Mouse (Mus musculus) forebrain, embryonic 14.5 days (tissue): ENCODE data around the gene Sema4b. TPM values are rescaled to one million over a fixed set of nuclear protein-coding genes. Genes with fewer than 3 reads are reported as not detected.

Experiments used
- ATAC-seq: fragments of 200-750 bp; cut with Nextera tagmentation; 2 replicates; pipeline ENCODE4 v1.8.0; 2017; ENCODE audit warnings: mild to moderate bottlenecking, moderate library complexity
- DNase-seq: peaks from one replicate; pipeline ENCODE4 v3.0.0-alpha.2; 2015; ENCODE audit warnings: low spot score
- H3K27ac ChIP-seq: fragments of 300-500 bp; sonication (generic); 2 replicates; pipeline ENCODE4 v1.5.1; 2014; ENCODE audit warnings: low read depth, mild to moderate bottlenecking, control low read depth, low read length, moderate library complexity
- H3K27me3 ChIP-seq: fragments of 300-500 bp; sonication (generic); replicated peaks from 2 replicates; pipeline ENCODE4 v1.6.1; 2014; ENCODE audit warnings: low read length, control low read depth, mixed read lengths; ENCODE audit not compliant: control insufficient read depth, insufficient read depth
- H3K36me3 ChIP-seq: fragments of 300-500 bp; sonication (generic); 2 replicates; pipeline ENCODE4 v1.6.1; 2014; ENCODE audit warnings: low read length, control low read depth; ENCODE audit not compliant: control insufficient read depth, insufficient read depth
- H3K4me1 ChIP-seq: fragments of 300-500 bp; sonication (generic); 2 replicates; pipeline ENCODE4 v1.6.1; 2014; ENCODE audit warnings: antibody characterized with exemption, low read length, control low read depth; ENCODE audit not compliant: control insufficient read depth, insufficient read depth
- H3K4me2 ChIP-seq: fragments of 300-500 bp; sonication (generic); 2 replicates; pipeline ENCODE4 v1.6.1; 2014; ENCODE audit warnings: mild to moderate bottlenecking, control low read depth, low read length
- H3K4me3 ChIP-seq: fragments of 300-500 bp; sonication (generic); 2 replicates; pipeline ENCODE4 v1.5.1; 2014; ENCODE audit warnings: low read depth, low read length, control low read depth
- H3K9ac ChIP-seq: fragments of 300-500 bp; sonication (generic); 2 replicates; pipeline ENCODE4 v1.6.1; 2014; ENCODE audit warnings: mild to moderate bottlenecking, low read length, control low read depth, moderate library complexity
- H3K9me3 ChIP-seq: fragments of 300-500 bp; sonication (generic); replicated peaks from 2 replicates; pipeline ENCODE4 v1.6.1; 2016; ENCODE audit warnings: low read length, control low read depth, mixed read lengths; ENCODE audit not compliant: control insufficient read depth
- WGBS: fragments of 180-500 bp; shearing (Covaris S2); extraction: QIAGEN DNeasy Blood & Tissue Kit; methylation state at CpG from one replicate; pipeline ENCODE4 v1.1.7; 2014; 5-methylcytosine and 5-hydroxymethylcytosine counted together
- polyA plus RNA-seq: library from polyadenylated mRNA; unstranded; fragments of >200 nt; fragmentation: Nextera tagmentation; extraction: Ambion mirVana; gene quantifications from 2 replicates; pipeline ENCODE4 v1.2.1, GENCODE M21; 2014

Sema4b gene
- polyA plus RNA-seq: 11.6 and 12.8 TPM in 2 replicates

DNA sequence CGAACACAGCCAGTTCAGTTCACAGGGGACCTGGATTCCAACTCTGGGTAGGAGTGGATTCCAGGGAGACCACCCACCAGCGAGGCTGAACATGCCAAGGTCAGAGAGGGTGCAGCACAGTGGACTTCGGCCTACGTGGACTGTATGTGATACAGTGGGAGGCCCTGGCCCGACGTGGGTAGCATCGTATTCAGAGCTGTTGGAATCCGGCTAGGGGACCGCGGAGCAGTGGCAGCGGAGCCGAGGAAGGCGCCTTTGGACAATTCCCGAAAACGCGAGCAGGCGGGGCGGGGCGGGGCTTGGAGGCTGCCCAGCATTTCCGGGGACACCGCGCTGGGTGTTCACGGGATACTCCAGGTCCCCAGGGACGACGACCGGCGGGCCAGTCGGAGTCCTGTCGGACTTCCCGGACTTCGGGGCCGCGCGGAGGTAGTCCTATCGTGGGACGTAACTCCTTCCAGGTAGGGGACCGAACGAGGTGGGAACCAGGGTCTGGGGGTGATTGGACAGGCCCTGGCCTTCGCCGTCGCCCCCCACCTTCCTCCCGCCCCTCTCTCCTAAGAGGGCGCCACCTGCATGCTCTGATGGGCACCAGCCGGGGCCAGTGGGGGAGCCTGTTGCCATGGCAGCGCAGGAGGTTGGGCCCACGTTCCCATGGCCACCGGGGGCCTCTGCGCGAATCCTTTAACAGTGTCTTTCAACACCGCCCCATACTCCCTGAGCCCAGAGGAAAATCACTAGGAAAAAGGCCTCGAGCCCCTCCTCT, at the start of gene Sema4b:
Sema4b (plus strand) TSS at position 311 of the 766 bp plus-strand sequence.
- Histone ChIP-seq H3K27ac (peak within 1 kb of the TSS; percentile 86), H3K27me3 (no peaks in the 10 kb centered on the region), H3K4me3 (peak within 1 kb of the TSS; percentile 43), H3K9ac (peak within 1 kb of the TSS; percentile 74), H3K4me1 (peaks cover 40% of the 10 kb centered on the region), H3K9me3 (no peaks in the 10 kb centered on the region), H3K36me3 (no peaks in the 10 kb centered on the region), H3K4me2 (peak within 1 kb of the TSS; percentile 69)
- ATAC-seq (peak; percentile 97), DNase-seq (peak; percentile 96)
- WGBS: under 1% methylated on average over 46 of the region's 51 CpGs

- Histone ChIP-seq H3K27ac (no peak overlapping the region), H3K36me3 (no peaks in the 10 kb centered on the region), H3K4me3 (no peak overlapping the region), H3K9me3 (peaks cover 5% of the 10 kb centered on the region; the same call in 1 of the 2 replicates), H3K27me3 (no peaks in the 10 kb centered on the region), H3K4me2 (no peak overlapping the region), H3K4me1 (peaks cover 16% of the 10 kb centered on the region; the same call in 1 of the 2 replicates), H3K9ac (no peak overlapping the region)
- ATAC-seq (no peak), DNase-seq (no peak)
- WGBS: 70% methylated on average over 1 of the region's 1 CpGs
These were observed 48.3 kb upstream of the Sema4b start for GRCm38 (mm10) chr7:80138375-80138774.

GRCm38 (mm10) chr7:80140815-80141214, 45.8 kb upstream of the Sema4b start:
- H3K36me3 ChIP-seq: no peaks in the 10 kb centered on the region
- no peak overlapping the region for H3K4me2 ChIP-seq
- DNase-seq: peak; percentile 85
- peak; percentile 68 for ATAC-seq
- H3K9ac ChIP-seq: peak overlapping the region; percentile 29; the same call in 1 of the 2 replicates
- H3K27ac ChIP-seq: no peak overlapping the region
- H3K9me3 ChIP-seq: peaks cover 5% of the 10 kb centered on the region; the same call in 1 of the 2 replicates
- H3K4me3 ChIP-seq: no peak overlapping the region
- H3K27me3 ChIP-seq: no peaks in the 10 kb centered on the region
- 12% methylated on average over 9 of the region's 9 CpGs for WGBS
- peaks cover 2% of the 10 kb centered on the region; the same call in 1 of the 2 replicates for H3K4me1 ChIP-seq

DNA sequence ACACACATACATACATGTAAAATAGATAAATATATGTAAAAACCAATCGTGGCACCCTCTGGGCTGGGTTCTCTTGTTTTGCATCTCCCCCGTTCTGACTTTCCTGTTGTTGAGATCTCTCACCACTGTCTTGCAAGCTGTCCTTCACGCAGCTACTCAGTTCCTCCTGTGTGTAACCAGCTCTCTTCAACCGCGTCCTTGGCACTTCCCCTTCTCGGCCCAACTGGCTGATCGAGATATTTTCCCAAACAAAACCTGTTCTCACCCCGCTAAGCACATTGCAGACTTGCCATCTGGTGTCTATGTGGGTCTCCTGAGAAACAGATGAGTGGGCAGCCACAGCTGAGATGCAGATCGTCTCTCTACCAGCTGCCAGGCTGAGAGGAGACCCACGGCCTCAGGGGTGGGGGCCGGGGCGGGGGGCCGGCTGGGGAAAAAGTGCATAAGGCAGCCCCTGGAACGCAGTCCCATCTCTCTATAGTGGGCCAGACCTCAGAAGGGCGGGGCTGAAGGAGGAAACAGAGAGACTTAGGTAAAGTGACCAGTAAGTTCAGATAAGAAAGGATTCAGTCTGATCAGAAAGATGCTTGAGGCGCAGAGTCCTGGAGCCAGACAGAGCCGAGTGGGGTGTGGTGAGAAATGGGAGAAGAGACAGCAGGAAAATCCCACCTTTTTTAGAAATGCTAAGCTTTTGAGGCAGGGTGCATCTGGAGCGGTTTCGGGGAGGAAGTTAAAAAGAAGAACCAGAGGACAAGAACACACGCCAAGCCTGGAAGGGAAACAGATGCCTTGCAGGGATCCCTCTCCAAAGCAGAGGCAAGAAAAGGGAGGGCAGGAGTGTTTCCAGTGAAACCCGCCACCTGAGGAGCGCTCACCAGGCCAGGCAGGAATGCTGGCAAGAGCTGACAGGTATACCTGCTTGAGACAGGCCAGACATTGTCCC, 43.0 kb upstream of the Sema4b start:
- peak overlapping the region; percentile 76 for H3K27ac ChIP-seq
- 36% methylated on average over 22 of the region's 22 CpGs for WGBS
- no peaks in the 10 kb centered on the region for H3K27me3 ChIP-seq
- H3K36me3 ChIP-seq: no peaks in the 10 kb centered on the region
- no peaks in the 10 kb centered on the region for H3K9me3 ChIP-seq
- no peak overlapping the region for H3K9ac ChIP-seq
- no peak overlapping the region for H3K4me3 ChIP-seq
- peaks cover 2% of the 10 kb centered on the region; the same call in 1 of the 2 replicates for H3K4me1 ChIP-seq
- DNase-seq (peak; percentile 88), ATAC-seq (peak; percentile 85)
- peak overlapping the region; percentile 4; the same call in 1 of the 2 replicates for H3K4me2 ChIP-seq

GRCm38 (mm10) chr7:80144695-80145094, 41.9 kb upstream of the Sema4b start:
- H3K9me3 ChIP-seq: no peaks in the 10 kb centered on the region
- no peaks in the 10 kb centered on the region for H3K36me3 ChIP-seq
- DNase-seq: no peak
- no peaks in the 10 kb centered on the region for H3K27me3 ChIP-seq
- ATAC-seq: no peak
- 86% methylated on average over 7 of the region's 7 CpGs for WGBS
- peaks cover 7% of the 10 kb centered on the region; the same call in 1 of the 2 replicates for H3K4me1 ChIP-seq
- H3K27ac ChIP-seq: no peak overlapping the region
- no peak overlapping the region for H3K4me2 ChIP-seq
- H3K9ac ChIP-seq: no peak overlapping the region
- no peak overlapping the region for H3K4me3 ChIP-seq

DNA sequence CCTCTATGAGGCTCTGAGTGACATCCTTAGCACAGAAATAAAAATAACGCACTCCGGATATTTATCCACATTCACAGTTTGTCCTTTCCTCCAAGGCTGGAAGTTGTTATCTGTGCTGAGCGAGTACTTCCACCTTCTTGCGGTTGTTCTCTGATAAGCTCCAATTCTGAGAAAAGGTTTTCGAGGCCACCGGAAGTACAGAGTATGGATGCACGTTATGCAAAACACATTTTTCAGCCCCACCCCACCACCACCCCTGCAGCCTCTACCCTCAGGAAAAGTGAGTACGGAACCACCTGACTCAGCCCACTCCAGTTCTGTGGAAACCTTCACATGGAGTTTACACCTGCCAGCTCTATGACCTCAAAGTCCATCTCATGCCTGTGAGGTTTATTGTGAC, 40.6 kb upstream of the Sema4b start:
- Histone ChIP-seq H3K4me3 (no peak overlapping the region), H3K36me3 (no peaks in the 10 kb centered on the region), H3K4me2 (no peak overlapping the region), H3K9ac (no peak overlapping the region), H3K9me3 (no peaks in the 10 kb centered on the region), H3K27ac (no peak overlapping the region), H3K27me3 (no peaks in the 10 kb centered on the region), H3K4me1 (peaks cover 5% of the 10 kb centered on the region; the same call in 1 of the 2 replicates)
- no peak for DNase-seq
- 95% methylated on average over 8 of the region's 8 CpGs for WGBS
- ATAC-seq: no peak

DNA sequence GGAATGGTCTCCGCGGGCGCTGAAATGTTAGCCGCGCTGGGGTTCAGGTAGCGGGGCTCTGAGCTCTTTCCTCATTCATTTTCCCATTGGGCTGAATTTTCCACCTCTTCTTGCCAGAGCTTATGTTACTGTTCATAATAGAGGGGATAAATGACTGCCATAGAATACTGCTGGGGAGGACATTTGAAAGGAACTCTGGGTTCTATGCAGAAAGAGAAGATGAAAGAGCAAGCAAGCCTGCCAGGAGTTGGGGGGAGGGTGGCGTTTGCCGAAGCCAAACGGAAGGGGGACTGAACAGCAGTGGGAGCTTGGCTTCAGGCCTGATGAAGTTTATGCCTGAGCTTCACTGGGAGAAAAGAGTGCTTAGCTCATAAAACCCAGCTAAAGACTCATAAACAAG, 37.3 kb upstream of the Sema4b start:
- ATAC-seq (peak; percentile 87), DNase-seq (peak; percentile 90)
- no peaks in the 10 kb centered on the region for H3K9me3 ChIP-seq
- no peak overlapping the region for H3K4me3 ChIP-seq
- H3K9ac ChIP-seq: no peak overlapping the region; the same call in 1 of the 2 replicates
- H3K36me3 ChIP-seq: no peaks in the 10 kb centered on the region
- peaks cover 5% of the 10 kb centered on the region; the same call in 1 of the 2 replicates for H3K4me1 ChIP-seq
- WGBS: 24% methylated on average over 9 of the region's 9 CpGs
- peak overlapping the region; percentile 76 for H3K27ac ChIP-seq
- H3K4me2 ChIP-seq: peak overlapping the region; percentile 28
- no peaks in the 10 kb centered on the region for H3K27me3 ChIP-seq

DNA sequence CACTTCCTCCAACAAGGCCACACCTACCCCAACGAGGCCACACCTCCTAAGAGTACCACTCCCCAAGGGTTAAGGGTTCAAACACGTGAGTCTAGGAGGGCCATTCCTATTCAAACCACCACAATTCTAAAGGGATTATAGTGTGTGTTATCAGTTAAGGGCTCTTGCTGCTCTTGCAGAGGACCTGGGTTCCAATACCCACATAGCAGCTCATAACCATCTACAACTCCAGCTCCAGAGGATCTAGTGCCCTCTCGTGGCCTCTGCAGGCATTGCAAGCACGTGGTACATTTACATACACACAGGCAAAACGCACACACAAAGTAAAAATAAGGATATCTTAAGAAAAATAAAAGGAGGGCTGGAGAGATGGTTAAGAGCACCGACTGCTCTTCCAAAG, 34.5 kb upstream of the Sema4b start:
- H3K27ac ChIP-seq: no peak overlapping the region
- H3K4me1 ChIP-seq: peaks cover 5% of the 10 kb centered on the region; the same call in 1 of the 2 replicates
- ATAC-seq: no peak
- no peaks in the 10 kb centered on the region for H3K9me3 ChIP-seq
- H3K9ac ChIP-seq: no peak overlapping the region
- no peak overlapping the region for H3K4me3 ChIP-seq
- H3K4me2 ChIP-seq: no peak overlapping the region
- WGBS: 69% methylated on average over 6 of the region's 6 CpGs
- no peak for DNase-seq
- H3K36me3 ChIP-seq: no peaks in the 10 kb centered on the region
- H3K27me3 ChIP-seq: no peaks in the 10 kb centered on the region
